Mouse (Mus musculus) lung, postnatal 0 days (tissue): ENCODE results near the gene Ddb1.

Source experiments
- CTCF ChIP-seq: IDR thresholded peaks from 2 replicates; pipeline ENCODE4 v1.5.1; 2016; ENCODE audit warnings: antibody characterized with exemption, mild to moderate bottlenecking
- EP300 ChIP-seq: IDR thresholded peaks from 2 replicates; pipeline ENCODE4 v1.6.1; 2016; ENCODE audit warnings: antibody characterized with exemption, mild to moderate bottlenecking, control low read depth

DNA sequence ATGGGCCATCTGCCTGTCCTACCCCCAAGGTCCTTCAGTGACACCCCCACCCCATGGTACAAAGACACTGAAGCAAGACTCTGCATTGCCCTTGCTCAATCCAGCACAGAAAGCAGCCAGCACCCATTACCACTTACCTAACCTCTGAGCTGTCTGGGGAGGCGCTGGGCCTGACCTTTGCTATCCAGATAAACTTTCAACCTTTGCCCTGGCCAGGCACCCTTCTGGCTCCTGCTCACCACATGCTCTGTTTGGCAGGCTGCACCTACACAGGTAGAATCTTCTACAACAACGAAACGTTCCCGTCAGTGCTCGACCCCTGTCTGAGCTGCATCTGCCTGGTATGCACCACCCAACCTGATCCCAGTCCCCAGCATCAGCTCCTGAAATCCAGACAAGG lies 52.6 kb downstream of the Ddb1 start:
- TF ChIP-seq CTCF (no peak), EP300 (no peak)
